24 mouse cellular contexts compared by ENCODE assay signal in the genomic region with DNA sequence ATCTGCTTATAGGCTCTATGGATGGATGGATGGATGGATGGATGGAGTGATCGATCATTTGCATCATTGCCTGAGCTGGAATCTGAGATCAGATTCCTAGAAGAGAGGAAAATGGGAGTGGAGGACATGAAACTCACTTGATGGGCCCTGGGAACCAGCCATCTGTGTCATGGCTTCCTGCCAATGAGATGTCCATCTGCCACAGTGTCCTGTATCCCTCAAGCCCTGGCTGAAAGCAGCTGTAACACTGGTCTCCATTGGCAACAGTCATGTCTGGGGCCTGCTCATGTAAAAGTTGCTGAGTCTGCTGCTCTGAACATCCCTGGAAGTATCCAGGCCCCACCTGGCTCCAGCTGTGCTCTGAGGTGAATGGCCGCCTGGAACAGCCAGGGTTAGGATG. TPM values are rescaled to one million over a fixed set of nuclear protein-coding genes. Genes with fewer than 3 reads are reported as not detected.
DNase-seq lines count a peak whose midpoint lies in the region; ATAC-seq lines count a peak whose summit lies in the region.
"Had no signal": no experiment of that assay in that cellular context is flagged by ENCODE, and none has a peak within 500 bp of the region (broad histone marks: within the 10 kb centered on the region; RNA-seq: fewer than 3 reads in every experiment).

No protein-coding gene starts in this region.

- intact Hi-C loops in left cerebral cortex, postnatal 4 days (cut with DNase I), result no loop called here
- intact Hi-C loops in left cerebral cortex, postnatal 36 days (cut with DNase I), result no loop called here

- no peak for ATAC-seq in inflammation-experienced regulatory T-cells, adult 6 months
- ATAC-seq: midbrain, embryonic 16.5 days had no signal

- DNase-seq in left cerebral cortex, postnatal 4 days, result peak; percentile 87
- no peak for DNase-seq in left cerebral cortex, postnatal 36 days (ENCODE audit: low spot score in 2 of 2)
- peak; percentile 86 for DNase-seq in cerebellum, adult 11-12 months
- DNase-seq in cerebellum, postnatal 14 days, result peak; percentile 85 to 89
- DNase-seq in MN1 (ENCODE audit: low spot score), result no peak
- no peak for DNase-seq in Muller cell, postnatal 12 days (ENCODE audit: inconsistent ontology term)
- DNase-seq: adrenal gland, adult 2 months; B cell, adult 2 months; gastrocnemius, postnatal 10 days; heart, adult 18-20 months; kidney, adult 9 months; kidney, postnatal 25 days; lung, adult 2 months; thymus, postnatal 4 days had no signal

RNA-seq across cellular contexts. Expression of a gene that starts 57.5 kb away (rescaled TPM):
- total RNA-seq in left cerebral cortex, postnatal 4 days (2021), result not detected
- total RNA-seq in left cerebral cortex, postnatal 36 days (2021), result not detected
- not detected for polyA plus RNA-seq in inflammation-experienced regulatory T-cells, adult 6 months (2017; shearing (Covaris generic))
- total RNA-seq: adrenal gland, adult 2 months; gastrocnemius, postnatal 10 days; heart, adult 18-20 months; heart, postnatal 25 days; layer of hippocampus, adult 8-10 months; left cerebral cortex, postnatal 25 days had no signal
- polyA plus RNA-seq: adrenal gland, adult 2 months; forebrain, embryonic 10.5 days; heart, embryonic 13.5 days; intestine, embryonic 14.5 days; liver, embryonic 11.5 days; lung, adult 2 months; midbrain, embryonic 16.5 days; small intestine, adult 2 months had no signal

Comparison
In these comparisons a context has a peak if more than half of its experiments do, and no peak if none do; other contexts are left out.
1. DNase-seq: peak in left cerebral cortex, postnatal 4 days (single experiment), cerebellum, adult 11-12 months (single experiment) and cerebellum, postnatal 14 days (2 of 2); none in left cerebral cortex, postnatal 36 days (0 of 2), MN1 (single experiment) and Muller cell, postnatal 12 days (single experiment).